Mouse (Mus musculus) intestine, embryonic 15.5 days (tissue): ENCODE data around the gene Rnf25. TPM values are rescaled to one million over a fixed set of nuclear protein-coding genes. Genes with fewer than 3 reads are reported as not detected.

ENCODE experiments used
- ATAC-seq: fragments of 200-750 bp; cut with Nextera tagmentation; 2 replicates; pipeline ENCODE4 v1.8.0; 2017; ENCODE audit warnings: moderate TSS enrichment, moderate library complexity
- H3K27ac ChIP-seq: fragments of 300-500 bp; sonication (generic); 2 replicates; pipeline ENCODE4 v1.5.1; 2015; ENCODE audit warnings: mild to moderate bottlenecking, inconsistent platforms
- H3K27me3 ChIP-seq: fragments of 300-500 bp; sonication (generic); replicated peaks from 2 replicates; pipeline ENCODE4 v1.6.1; 2015; ENCODE audit warnings: inconsistent platforms
- H3K36me3 ChIP-seq: fragments of 300-500 bp; sonication (generic); 2 replicates; pipeline ENCODE4 v1.6.1; 2015; ENCODE audit warnings: inconsistent platforms
- H3K4me1 ChIP-seq: fragments of 300-500 bp; sonication (generic); replicated peaks from 2 replicates; pipeline ENCODE4 v1.6.1; 2015; ENCODE audit warnings: inconsistent platforms
- H3K4me2 ChIP-seq: fragments of 300-500 bp; sonication (generic); replicated peaks from 2 replicates; pipeline ENCODE4 v1.6.1; 2015; ENCODE audit warnings: mild to moderate bottlenecking, inconsistent platforms
- H3K4me3 ChIP-seq: fragments of 300-500 bp; sonication (generic); replicated peaks from 2 replicates; pipeline ENCODE4 v1.5.1; 2015; ENCODE audit warnings: inconsistent platforms
- H3K9ac ChIP-seq: fragments of 300-500 bp; sonication (generic); 2 replicates; pipeline ENCODE4 v1.6.1; 2015; ENCODE audit warnings: inconsistent platforms
- H3K9me3 ChIP-seq: fragments of 300-500 bp; sonication (generic); 2 replicates; pipeline ENCODE4 v1.6.1; 2016; ENCODE audit warnings: inconsistent platforms
- WGBS: fragments of 180-500 bp; shearing (Covaris S2); methylation state at CpG from one replicate; pipeline ENCODE4 v1.1.7; 2015; 5-methylcytosine and 5-hydroxymethylcytosine counted together
- polyA plus RNA-seq: library from polyadenylated mRNA; unstranded; fragments of >200 nt; fragmentation: Nextera tagmentation; extraction: Ambion mirVana; gene quantifications from 2 replicates; pipeline ENCODE4 v1.2.1, GENCODE M21; 2015

Gene Rnf25
- polyA plus RNA-seq, 1 experiment from 2014 or later, result 28.2 TPM

- WGBS, result 95% methylated on average over 3 of the region's 3 CpGs
- no peaks in the 10 kb centered on the region for H3K27me3 ChIP-seq
- no peak overlapping the region for H3K4me3 ChIP-seq
These were observed 16.4 kb downstream of the Rnf25 start for GRCm38 (mm10) chr1:74584616-74585398.

GRCm38 (mm10) chr1:74582621-74583020 lies 18.6 kb downstream of the Rnf25 start:
- ATAC-seq, result no peak
- no peak overlapping the region for H3K4me2 ChIP-seq
- no peak overlapping the region for H3K4me3 ChIP-seq
- H3K36me3 ChIP-seq, result peaks cover 14% of the 10 kb centered on the region
- no peaks in the 10 kb centered on the region for H3K9me3 ChIP-seq
- no peak overlapping the region for H3K27ac ChIP-seq
- WGBS, result 85% methylated on average over 3 of the region's 3 CpGs
- H3K27me3 ChIP-seq, result no peaks in the 10 kb centered on the region
- no peak overlapping the region for H3K9ac ChIP-seq
- peaks cover 8% of the 10 kb centered on the region; the same call in 1 of the 2 replicates for H3K4me1 ChIP-seq

More at GRCm38 (mm10) chr1:74584616-74585398, 16.4 kb downstream of the Rnf25 start:
- H3K9ac ChIP-seq, result no peak overlapping the region
- no peak overlapping the region for H3K27ac ChIP-seq
- no peak for ATAC-seq
- no peak overlapping the region for H3K4me2 ChIP-seq
- H3K36me3 ChIP-seq, result no peaks in the 10 kb centered on the region
- H3K4me1 ChIP-seq, result peaks cover 11% of the 10 kb centered on the region; the same call in 1 of the 2 replicates
- H3K9me3 ChIP-seq, result no peaks in the 10 kb centered on the region

- H3K4me1 ChIP-seq, result no peaks in the 10 kb centered on the region
- no peaks in the 10 kb centered on the region for H3K9me3 ChIP-seq
- H3K9ac ChIP-seq, result no peak overlapping the region
- no peak for ATAC-seq
- 91% methylated on average over 29 of the region's 29 CpGs for WGBS
- peaks cover 70% of the 10 kb centered on the region for H3K36me3 ChIP-seq
- no peaks in the 10 kb centered on the region for H3K27me3 ChIP-seq
- no peak overlapping the region for H3K4me2 ChIP-seq
- H3K27ac ChIP-seq, result no peak overlapping the region
- H3K4me3 ChIP-seq, result no peak overlapping the region
These were observed 31.2 kb downstream of the Rnf25 start for GRCm38 (mm10) chr1:74569739-74570719.

GRCm38 (mm10) chr1:74565834-74566233 lies 35.4 kb downstream of the Rnf25 start:
- H3K27ac ChIP-seq, result no peak overlapping the region
- peaks cover 47% of the 10 kb centered on the region for H3K36me3 ChIP-seq
- no peak overlapping the region for H3K4me2 ChIP-seq
- 93% methylated on average over 6 of the region's 6 CpGs for WGBS
- no peak overlapping the region for H3K9ac ChIP-seq
- ATAC-seq, result no peak
- H3K4me1 ChIP-seq, result no peaks in the 10 kb centered on the region
- no peaks in the 10 kb centered on the region for H3K9me3 ChIP-seq
- no peak overlapping the region for H3K4me3 ChIP-seq
- H3K27me3 ChIP-seq, result no peaks in the 10 kb centered on the region

GRCm38 (mm10) chr1:74559061-74559460 lies 42.1 kb downstream of the Rnf25 start:
- Histone ChIP-seq H3K9me3 (no peaks in the 10 kb centered on the region), H3K9ac (no peak overlapping the region), H3K36me3 (no peaks in the 10 kb centered on the region), H3K4me2 (no peak overlapping the region), H3K4me3 (no peak overlapping the region), H3K27me3 (no peaks in the 10 kb centered on the region), H3K27ac (no peak overlapping the region), H3K4me1 (no peaks in the 10 kb centered on the region)
- 81% methylated on average over 5 of the region's 5 CpGs for whole genome bisulfite sequencing
- ATAC-seq, result no peak

- H3K27ac ChIP-seq, result no peak within 1 kb of the TSS
- WGBS, result 84% methylated on average over 4 of the region's 4 CpGs
- no peak within 1 kb of the TSS for H3K4me2 ChIP-seq
These were observed 57.0 kb downstream of the Rnf25 start, which contains the start of gene Usp37 for GRCm38 (mm10) chr1:74544184-74544583. Usp37 (minus strand) TSS chr1:74544284.

More at GRCm38 (mm10) chr1:74544184-74544583, 57.0 kb downstream of the Rnf25 start, which contains the start of gene Usp37:
- Histone ChIP-seq H3K9ac (no peak within 1 kb of the TSS), H3K27me3 (no peaks in the 10 kb centered on the region), H3K4me1 (0 out of 2 replicates have a peak, but pooled peaks cover 4% of the 10 kb centered on the region), H3K4me3 (no peak within 1 kb of the TSS), H3K9me3 (no peaks in the 10 kb centered on the region), H3K36me3 (no peaks in the 10 kb centered on the region)
- no peak for ATAC-seq

Other genes starting within 250 kb of the Rnf25 start
- gene Catip, start 239.3 kb downstream of the Rnf25 start, polyA plus RNA-seq, result 0.39 and 0.53 TPM in 2 replicates
- gene Slc11a1, start 226.2 kb downstream of the Rnf25 start, polyA plus RNA-seq, result 6.4 and 6.7 TPM in 2 replicates
- 75.4 and 78.7 TPM in 2 replicates for gene Ctdsp1, start 209.9 kb downstream of the Rnf25 start, polyA plus RNA-seq
- gene Vil1, start 192.0 kb downstream of the Rnf25 start, polyA plus RNA-seq, result 135 and 146 TPM in 2 replicates
- 58.9 and 61.4 TPM in 2 replicates for gene Cnot9, start 95.3 kb downstream of the Rnf25 start, polyA plus RNA-seq
- 0.29 TPM in 1 of 2 replicates, not detected in the other for gene Plcd4, start 58.5 kb downstream of the Rnf25 start, polyA plus RNA-seq
- 22.2 and 26.0 TPM in 2 replicates for gene Usp37, start 57.1 kb downstream of the Rnf25 start, polyA plus RNA-seq
- 4.6 and 5.4 TPM in 2 replicates for gene Zfp142, start 13.2 kb downstream of the Rnf25 start, polyA plus RNA-seq
- gene Bcs1l, start 13.1 kb downstream of the Rnf25 start, polyA plus RNA-seq, result 21.9 and 22.1 TPM in 2 replicates
- 4.0 and 5.3 TPM in 2 replicates for gene Stk36, start within 50 bp of the Rnf25 start, polyA plus RNA-seq
- gene Ttll4, start 60.3 kb upstream of the Rnf25 start, polyA plus RNA-seq, result 10.1 and 11.0 TPM in 2 replicates
- gene Cyp27a1, start 112.2 kb upstream of the Rnf25 start, polyA plus RNA-seq, result 6.0 and 6.3 TPM in 2 replicates
- gene Prkag3, start 147.8 kb upstream of the Rnf25 start, polyA plus RNA-seq, result 0.16 and 0.19 TPM in 2 replicates
- 0.18 and 0.58 TPM in 2 replicates for gene Wnt6, start 170.5 kb upstream of the Rnf25 start, polyA plus RNA-seq
- gene Wnt10a, start 190.1 kb upstream of the Rnf25 start, polyA plus RNA-seq, result 0.15 and 0.16 TPM in 2 replicates